17 mouse cellular contexts compared by ENCODE assay signal in genomic region chr11:36990895-36991294, GRCm38 (mm10).
DNase-seq lines count a peak whose midpoint lies in the region; ATAC-seq and TF ChIP-seq lines count a peak whose summit lies in the region.
"Had no signal": no experiment of that assay in that cellular context is flagged by ENCODE, and none has a peak within 500 bp of the region (broad histone marks: within the 10 kb centered on the region; RNA-seq: fewer than 3 reads in every experiment).

No protein-coding gene starts in this region.

- ATAC-seq in heart, postnatal 0 days (ENCODE audit: insufficient read depth, low read depth) = no peak
- ATAC-seq in kidney, embryonic 16.5 days (ENCODE audit: low FRiP score, low TSS enrichment) = peak; percentile 83
- ATAC-seq in cerebellum, adult (ENCODE audit: insufficient number of reproducible peaks, low FRiP score, low TSS enrichment) = no peak
- ATAC-seq in midbrain, postnatal 0 days (ENCODE audit: low FRiP score) = no peak

- no peak for TF ChIP-seq EP300 in heart, postnatal 0 days (IDR thresholded peaks at IDR 0.05; ENCODE audit: low read depth)

- H3K9me3 ChIP-seq in heart, postnatal 0 days (replicated peaks; ENCODE audit: control insufficient read depth, low read length) = no peaks in the 10 kb centered on the region
- H3K9me3 ChIP-seq in kidney, embryonic 16.5 days (ENCODE audit: low read length) = no peaks in the 10 kb centered on the region
- no peaks in the 10 kb centered on the region for H3K9me3 ChIP-seq in midbrain, postnatal 0 days (ENCODE audit: low read length)
- H3K9me3 ChIP-seq: forebrain, embryonic 10.5 days; G1E; hindbrain, embryonic 15.5 days; lung, embryonic 15.5 days had no signal

- WGBS in heart, postnatal 0 days = 52% methylated on average over 3 of the region's 3 CpGs
- 43% methylated on average over 3 of the region's 3 CpGs for WGBS in kidney, embryonic 16.5 days
- WGBS in midbrain, postnatal 0 days = 79% methylated on average over 3 of the region's 3 CpGs

- DNase-seq in heart, adult 11 months = peak; percentile 81
- DNase-seq in heart, adult 9 months (ENCODE audit: low spot score in 2 of 2) = no peak
- peak; percentile 5 for DNase-seq in adrenal gland, adult 8-10 months
- peak; percentile 10 for DNase-seq in heart, postnatal 0 days (ENCODE audit: low spot score)
- DNase-seq in midbrain, postnatal 0 days (ENCODE audit: low spot score) = no peak
- no peak for DNase-seq in layer of hippocampus, postnatal 36 days
- DNase-seq: cerebellum, adult 8-10 months; liver; midbrain, embryonic 14.5 days; right cerebral cortex, postnatal 25 days had no signal

- TF ChIP-seq CTCF in heart, postnatal 0 days (IDR thresholded peaks at IDR 0.05; ENCODE audit: low read depth) = no peak
- TF ChIP-seq CTCF in midbrain, postnatal 0 days (IDR thresholded peaks at IDR 0.05) = no peak

- H3K9ac ChIP-seq in heart, postnatal 0 days (replicated peaks; ENCODE audit: low read depth, low read length) = no peak overlapping the region
- no peak overlapping the region for H3K9ac ChIP-seq in kidney, embryonic 16.5 days (replicated peaks; ENCODE audit: low read length)
- no peak overlapping the region for H3K9ac ChIP-seq in midbrain, postnatal 0 days (replicated peaks; ENCODE audit: low read length, poor library complexity, severe bottlenecking)
- H3K9ac ChIP-seq: hindbrain, embryonic 15.5 days; lung, embryonic 15.5 days had no signal

- H3K4me1 ChIP-seq in heart, postnatal 0 days (ENCODE audit: control insufficient read depth, insufficient read depth) = no peaks in the 10 kb centered on the region
- no peaks in the 10 kb centered on the region; the same call in 1 of the 2 replicates for H3K4me1 ChIP-seq in kidney, embryonic 16.5 days (ENCODE audit: insufficient read depth, low read length)
- no peaks in the 10 kb centered on the region; the same call in 1 of the 2 replicates for H3K4me1 ChIP-seq in midbrain, postnatal 0 days (ENCODE audit: insufficient read depth, low read length)
- H3K4me1 ChIP-seq: lung, embryonic 15.5 days had no signal

- H3K4me3 ChIP-seq in heart, postnatal 0 days (ENCODE audit: low read depth, low read length) = no peak overlapping the region
- no peak overlapping the region for H3K4me3 ChIP-seq in kidney, embryonic 16.5 days (ENCODE audit: low read length)
- H3K4me3 ChIP-seq in midbrain, postnatal 0 days (ENCODE audit: low read depth, low read length) = no peak overlapping the region
- H3K4me3 ChIP-seq: forebrain, embryonic 10.5 days; heart, adult 2 months; hindbrain, embryonic 15.5 days; lung, embryonic 15.5 days had no signal

- no peaks in the 10 kb centered on the region for H3K36me3 ChIP-seq in heart, postnatal 0 days (replicated peaks; ENCODE audit: control insufficient read depth, insufficient read depth, low read length)
- no peaks in the 10 kb centered on the region for H3K36me3 ChIP-seq in kidney, embryonic 16.5 days (ENCODE audit: insufficient read depth, low read length)
- H3K36me3 ChIP-seq in midbrain, postnatal 0 days (ENCODE audit: insufficient read depth, low read length) = no peaks in the 10 kb centered on the region
- H3K36me3 ChIP-seq: forebrain, embryonic 10.5 days; G1E; hindbrain, embryonic 15.5 days; lung, embryonic 15.5 days had no signal

- H3K27ac ChIP-seq in heart, postnatal 0 days (ENCODE audit: low read depth) = no peak overlapping the region
- H3K27ac ChIP-seq in kidney, embryonic 16.5 days (ENCODE audit: low read length) = no peak overlapping the region
- no peak overlapping the region for H3K27ac ChIP-seq in midbrain, postnatal 0 days (ENCODE audit: low read depth, low read length)
- H3K27ac ChIP-seq: forebrain, embryonic 10.5 days; heart, adult 2 months; hindbrain, embryonic 15.5 days; lung, embryonic 15.5 days had no signal

- no peaks in the 10 kb centered on the region for H3K27me3 ChIP-seq in heart, postnatal 0 days (ENCODE audit: control insufficient read depth, insufficient read depth, low read length)
- H3K27me3 ChIP-seq in kidney, embryonic 16.5 days (ENCODE audit: insufficient read depth, low read length) = no peaks in the 10 kb centered on the region
- no peaks in the 10 kb centered on the region for H3K27me3 ChIP-seq in midbrain, postnatal 0 days (ENCODE audit: insufficient read depth, low read length)
- H3K27me3 ChIP-seq: hindbrain, embryonic 15.5 days; lung, embryonic 15.5 days had no signal

- H3K4me2 ChIP-seq in heart, postnatal 0 days (ENCODE audit: low read depth, low read length) = no peak overlapping the region
- H3K4me2 ChIP-seq in kidney, embryonic 16.5 days (replicated peaks; ENCODE audit: low read depth, low read length) = no peak overlapping the region
- no peak overlapping the region for H3K4me2 ChIP-seq in midbrain, postnatal 0 days (ENCODE audit: low read depth, low read length, poor library complexity, severe bottlenecking)
- H3K4me2 ChIP-seq: hindbrain, embryonic 15.5 days; lung, embryonic 15.5 days had no signal

Comparison
In these comparisons a context has a peak if more than half of its experiments do, and no peak if none do; other contexts are left out.
1. DNase-seq: peak in heart, adult 11 months (single experiment), adrenal gland, adult 8-10 months (single experiment) and heart, postnatal 0 days (single experiment); none in heart, adult 9 months (0 of 2), midbrain, postnatal 0 days (single experiment) and layer of hippocampus, postnatal 36 days (0 of 2).